Mouse (Mus musculus) spleen, postnatal 36 days (tissue): Measurements from ENCODE around the gene Ecd.
A peak's percentile ranks its signal among the peaks of the same experiment; 100 is the strongest.

Source experiments
- DNase-seq, 2 experiments: peaks; one replicate each; pipeline ENCODE4 v3.0.0; 2022; ENCODE audit warnings: low spot score in 2 of 2, mixed read lengths in 1 of 2

Gene Ecd

GRCm38 (mm10) chr14:20347991-20348541, at the start of gene Ecd, which contains the start of gene Fam149b:
TSS of gene Ecd (minus strand) at chr14:20348121.
TSS of gene Fam149b (plus strand) at chr14:20348162.
- DNase-seq, result peak; percentile 90 to 94

GRCm38 (mm10) chr14:20397220-20397619, 49.3 kb upstream of the Ecd start:
- no peak for DNase-seq

GRCm38 (mm10) chr14:20393205-20393913, 45.4 kb upstream of the Ecd start, which contains the start of gene Mrps16:
TSS of gene Mrps16 (minus strand) at chr14:20393634.
- DNase-seq, result peak; percentile 97 to 98

DNA sequence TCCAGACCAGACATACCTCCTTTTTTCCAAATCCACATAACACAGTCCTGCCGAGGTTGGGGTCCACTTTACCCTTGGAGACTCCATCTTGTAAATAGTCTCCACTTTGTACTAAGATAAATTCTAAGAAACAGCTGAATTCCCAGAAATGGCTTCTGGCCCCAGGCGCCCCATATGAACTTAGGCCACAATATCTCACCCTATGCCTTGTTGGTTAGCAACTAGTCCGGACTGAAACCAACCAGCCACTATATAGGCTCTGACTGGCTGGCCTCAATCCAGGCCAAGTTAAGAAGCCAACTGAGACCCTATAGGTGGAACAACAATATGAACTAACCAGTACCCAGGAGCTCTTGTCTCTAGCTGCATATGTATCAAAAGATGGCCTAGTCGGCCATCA, 44.4 kb upstream of the Ecd start:
- no peak for DNase-seq

- no peak for DNase-seq
Measured at GRCm38 (mm10) chr14:20389446-20390079, 41.6 kb upstream of the Ecd start.

GRCm38 (mm10) chr14:20388441-20389129, 40.7 kb upstream of the Ecd start, which contains the start of gene Dnajc9:
TSS of gene Dnajc9 (minus strand) at chr14:20388910.
- DNase-seq, result peak; percentile 93 to 94

DNA sequence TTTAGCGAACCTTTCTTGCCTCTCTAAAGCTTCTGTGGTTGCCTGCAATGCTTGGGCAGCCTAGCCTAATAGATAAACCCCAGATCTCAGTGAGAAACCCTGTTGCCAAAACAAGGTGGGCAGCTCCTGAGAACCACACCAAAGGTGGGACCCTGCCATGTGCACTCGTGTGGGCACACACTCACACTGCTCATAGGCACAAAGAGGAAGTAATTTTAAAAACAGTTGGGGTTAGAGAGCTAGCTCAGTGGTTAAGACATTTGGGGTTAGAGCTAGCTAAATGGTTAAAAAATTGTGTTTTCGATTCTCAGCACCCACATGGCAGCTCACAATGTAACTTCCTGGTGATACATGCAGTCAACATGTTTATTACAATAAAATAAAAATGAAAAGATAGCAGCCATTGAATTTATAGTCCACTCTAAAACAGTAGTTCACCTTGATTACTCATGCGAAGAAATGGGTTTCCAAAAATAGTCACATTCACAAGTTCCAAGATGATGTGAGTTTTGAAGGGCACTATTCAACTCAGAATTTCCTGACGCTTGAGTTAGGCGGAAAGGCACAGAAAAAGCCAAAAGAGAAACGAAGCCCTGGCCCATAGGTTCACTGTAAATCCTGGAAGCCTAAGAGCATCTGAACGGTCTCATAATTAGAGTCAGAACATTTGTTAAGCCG, 32.0 kb upstream of the Ecd start:
- DNase-seq, result peak; percentile 84 to 85

- DNase-seq, result peak; percentile 50 to 58
Measured at GRCm38 (mm10) chr14:20379087-20379640, 31.2 kb upstream of the Ecd start.

GRCm38 (mm10) chr14:20378313-20379061, 30.6 kb upstream of the Ecd start:
- peak; percentile 76 to 82 for DNase-seq

DNA sequence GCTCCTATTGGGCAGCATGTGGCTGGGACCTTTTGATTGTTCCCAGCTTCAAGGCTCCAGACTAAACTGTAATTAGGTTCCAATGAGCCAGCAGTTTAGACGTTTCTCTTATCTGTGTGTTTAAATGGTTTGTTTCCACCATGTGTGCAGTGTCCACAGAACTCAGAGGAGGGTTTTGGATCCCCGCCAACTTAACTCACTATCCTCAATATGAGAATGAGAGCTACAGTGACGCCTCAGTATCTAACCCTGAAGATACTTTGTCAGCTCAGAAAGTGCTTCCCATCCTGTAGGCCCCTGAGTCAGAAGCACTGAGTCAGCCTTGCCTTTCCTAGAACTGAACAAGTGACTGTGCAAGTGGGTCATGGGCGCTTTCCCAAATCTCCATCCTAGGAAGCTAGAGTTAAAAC, 29.2 kb upstream of the Ecd start:
- no peak for DNase-seq

GRCm38 (mm10) chr14:20371854-20372253, 23.9 kb upstream of the Ecd start:
- DNase-seq, result no peak

DNA sequence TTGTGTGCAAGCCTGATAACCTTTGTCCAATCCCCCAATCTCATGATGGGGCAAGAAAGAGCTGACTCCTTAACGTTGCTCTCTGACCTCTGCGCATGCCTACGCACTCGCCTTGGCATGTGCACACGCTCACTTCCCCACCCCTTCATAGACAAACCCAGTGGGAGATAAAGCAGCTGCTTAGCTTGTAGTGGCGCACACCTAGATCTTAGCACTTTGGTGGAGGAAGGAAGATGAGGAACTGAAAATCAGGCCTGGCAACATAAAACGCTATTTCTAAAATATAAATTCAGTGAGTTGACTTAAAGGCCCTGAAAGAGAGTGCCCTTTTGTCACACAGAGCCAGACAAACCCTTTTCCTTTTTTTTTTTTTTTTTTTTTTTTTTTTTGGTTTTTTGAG, 22.9 kb upstream of the Ecd start:
- peak; percentile 68 to 74 for DNase-seq

GRCm38 (mm10) chr14:20368271-20368670, 20.4 kb upstream of the Ecd start:
- no peak for DNase-seq

- DNase-seq, result no peak
Measured at GRCm38 (mm10) chr14:20363230-20363629, 15.3 kb upstream of the Ecd start.

DNA sequence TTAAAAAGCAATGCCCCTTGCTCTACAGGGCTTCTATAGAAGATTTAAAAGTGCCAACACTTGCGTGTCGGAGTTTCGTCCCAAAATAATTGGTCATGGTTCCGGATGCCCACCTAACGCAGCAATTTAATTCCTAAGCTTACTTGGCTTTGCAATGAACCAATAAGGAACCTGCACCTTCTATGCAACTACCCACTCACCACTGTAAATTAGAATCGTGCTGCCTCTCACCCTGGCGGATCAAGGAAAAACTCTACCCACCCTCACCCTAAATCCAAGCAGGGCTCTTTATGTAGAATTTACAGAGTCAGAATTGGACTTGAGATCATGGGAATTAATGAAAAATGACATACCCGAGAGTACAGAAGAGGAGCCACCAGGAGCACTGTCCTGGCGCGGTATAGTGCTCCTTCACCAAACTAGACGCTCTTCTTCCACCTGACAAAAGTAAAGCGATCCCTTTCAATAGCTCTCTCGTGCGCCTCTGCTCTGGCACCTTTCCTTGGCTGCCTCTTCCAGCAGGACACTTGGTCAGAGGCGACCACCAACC, 405 bp downstream of the Ecd start:
- DNase-seq, result no peak

DNA sequence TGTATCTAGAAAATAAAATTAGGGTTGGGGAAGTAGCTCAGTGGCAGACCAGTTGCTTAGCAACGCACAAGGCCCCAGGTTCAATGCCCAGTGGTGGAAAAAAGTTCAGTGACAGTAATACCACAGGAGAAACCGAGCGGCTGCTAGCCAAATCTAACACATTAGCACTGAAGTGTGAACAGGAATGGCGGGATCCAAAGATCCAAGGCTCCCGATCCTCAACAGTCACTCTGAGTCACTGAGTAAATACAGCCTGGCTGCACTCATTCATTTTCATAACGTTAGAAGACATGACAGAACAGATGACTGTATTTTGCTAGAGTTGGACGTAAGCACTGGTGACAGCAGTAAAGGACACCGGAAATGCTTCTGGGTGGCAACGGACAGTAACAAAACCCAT, 2.0 kb downstream of the Ecd start:
- no peak for DNase-seq

DNA sequence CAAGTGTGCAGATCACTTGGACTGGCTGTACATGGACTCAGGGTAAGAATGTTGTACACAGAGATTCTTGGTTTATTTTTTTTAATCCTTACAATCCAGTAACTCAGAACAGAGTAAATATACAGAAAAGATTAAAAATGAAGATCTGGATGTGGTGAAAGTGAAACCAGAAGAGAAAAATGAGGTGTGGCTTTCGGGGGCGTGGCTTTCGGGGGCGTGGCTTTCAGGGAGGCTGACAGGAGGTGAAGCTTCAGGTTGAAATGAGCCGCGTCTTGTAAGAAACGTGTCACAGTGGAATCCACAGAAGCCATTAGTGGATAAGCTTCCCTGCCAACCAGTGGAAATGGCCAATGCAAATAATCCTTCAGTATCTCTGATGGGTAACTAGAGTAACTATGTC, 7.1 kb downstream of the Ecd start:
- DNase-seq, result peak in 1 of 2 experiments; percentile 41

DNA sequence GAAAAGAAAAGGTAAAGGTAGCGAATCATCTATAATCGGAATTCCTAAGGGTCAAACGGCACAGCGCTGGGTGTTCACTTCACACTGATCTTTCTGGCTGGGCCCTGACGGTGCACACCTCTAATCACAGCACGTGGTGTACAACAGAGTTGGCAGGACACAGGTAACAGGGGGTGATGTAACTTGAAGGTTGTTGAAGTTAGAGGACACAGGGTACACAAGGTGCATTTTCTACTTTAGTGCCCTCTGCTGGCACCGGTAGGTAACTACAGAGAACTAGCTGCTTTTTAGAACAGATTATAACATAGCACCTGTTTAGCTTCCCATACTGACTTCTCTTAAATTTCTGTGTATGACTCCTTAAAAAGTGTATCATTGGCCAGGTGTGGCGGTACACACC, 7.8 kb downstream of the Ecd start:
- peak; percentile 15 to 23 for DNase-seq

- DNase-seq, result no peak
Measured at GRCm38 (mm10) chr14:20339415-20339814, 8.5 kb downstream of the Ecd start.

DNA sequence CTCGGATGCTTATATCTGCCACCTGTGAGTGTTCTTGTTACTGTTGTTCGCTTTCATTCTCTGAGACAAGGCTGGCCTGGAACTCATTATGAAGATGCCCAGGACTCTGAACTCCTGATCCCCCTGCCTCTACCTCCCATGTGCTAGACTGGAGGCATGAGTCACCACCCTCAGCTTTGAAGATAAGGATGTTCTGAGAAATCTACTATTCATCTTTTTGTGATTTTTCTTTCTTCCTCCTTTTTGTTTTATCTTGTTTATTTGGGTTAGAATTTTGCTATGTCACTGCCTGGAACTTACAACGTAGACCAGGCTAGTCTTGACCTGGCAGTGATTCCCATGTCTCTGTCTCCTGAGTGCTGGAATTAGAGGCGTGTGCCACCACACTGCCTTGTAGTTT, 16.6 kb downstream of the Ecd start:
- no peak for DNase-seq
